Mouse (Mus musculus) limb, embryonic 13.5 days (tissue): Measurements from ENCODE around the gene Arap1. TPM values are rescaled to one million over a fixed set of nuclear protein-coding genes. Genes with fewer than 3 reads are reported as not detected.
A peak's percentile ranks its signal among the peaks of the same experiment; 100 is the strongest.

Source experiments
- ATAC-seq: fragments of 200-750 bp; cut with Nextera tagmentation; 2 replicates; pipeline ENCODE4 v1.8.0; 2017; ENCODE audit warnings: low read depth, moderate number of reproducible peaks, moderate TSS enrichment; ENCODE audit not compliant: low FRiP score
- H3K27ac ChIP-seq: fragments of 300-500 bp; sonication (generic); 2 replicates; pipeline ENCODE4 v1.5.1; 2015; ENCODE audit warnings: inconsistent platforms, mild to moderate bottlenecking, moderate library complexity
- H3K27me3 ChIP-seq: fragments of 300-500 bp; sonication (generic); 2 replicates; pipeline ENCODE4 v1.6.1; 2015; ENCODE audit warnings: mild to moderate bottlenecking, inconsistent platforms
- H3K36me3 ChIP-seq: fragments of 300-500 bp; sonication (generic); 2 replicates; pipeline ENCODE4 v1.6.1; 2015; ENCODE audit warnings: inconsistent platforms, mild to moderate bottlenecking, moderate library complexity
- H3K4me1 ChIP-seq: fragments of 300-500 bp; sonication (generic); 2 replicates; pipeline ENCODE4 v1.6.1; 2015; ENCODE audit warnings: inconsistent platforms
- H3K4me2 ChIP-seq: fragments of 300-500 bp; sonication (generic); replicated peaks from 2 replicates; pipeline ENCODE4 v1.6.1; 2015; ENCODE audit warnings: inconsistent platforms, mild to moderate bottlenecking, moderate library complexity
- H3K4me3 ChIP-seq: fragments of 300-500 bp; sonication (generic); 2 replicates; pipeline ENCODE4 v1.5.1; 2015; ENCODE audit warnings: moderate library complexity, mild to moderate bottlenecking, inconsistent platforms
- H3K9ac ChIP-seq: fragments of 300-500 bp; sonication (generic); 2 replicates; pipeline ENCODE4 v1.6.1; 2015; ENCODE audit warnings: mild to moderate bottlenecking, inconsistent platforms
- H3K9me3 ChIP-seq: fragments of 300-500 bp; sonication (generic); 2 replicates; pipeline ENCODE4 v1.6.1; 2016; ENCODE audit warnings: inconsistent platforms
- WGBS: fragments of 180-500 bp; shearing (Covaris S2); methylation state at CpG from one replicate; pipeline ENCODE4 v1.1.7; 2015; 5-methylcytosine and 5-hydroxymethylcytosine counted together
- polyA plus RNA-seq: library from polyadenylated mRNA; unstranded; fragments of >200 nt; fragmentation: Nextera tagmentation; extraction: Ambion mirVana; gene quantifications from 2 replicates; pipeline ENCODE4 v1.2.1, GENCODE M21; 2015

Arap1 gene
- polyA plus RNA-seq, result 41.5 and 45.6 TPM in 2 replicates

DNA sequence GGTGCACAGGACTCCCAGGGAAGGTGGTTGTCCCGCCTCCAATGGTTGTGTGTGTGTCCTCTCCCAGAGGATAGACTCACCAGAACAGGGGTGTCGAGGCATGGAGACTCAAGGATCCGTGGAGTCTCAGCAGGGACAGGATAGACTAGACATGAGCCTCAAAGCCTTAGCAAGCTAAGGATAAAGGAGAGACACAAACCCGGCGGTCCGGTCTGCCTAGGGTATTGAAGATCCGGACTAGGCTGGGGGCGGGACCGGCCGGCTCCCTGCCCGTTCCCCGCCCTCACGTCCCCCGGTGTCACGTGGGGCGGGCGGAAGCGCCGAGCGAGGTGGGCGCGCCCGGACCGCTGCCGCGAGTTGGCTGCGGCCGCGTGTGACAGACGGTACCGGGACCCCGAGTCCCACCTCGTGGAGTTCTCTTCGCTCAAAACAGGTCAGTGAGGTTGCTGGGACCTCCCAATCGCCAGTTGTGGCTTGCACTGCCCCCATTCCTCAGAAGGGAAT, at the start of gene Arap1:
Gene Arap1, plus strand, starts transcription at position 301 of the 504 bp plus-strand sequence.
- Histone ChIP-seq H3K4me3 (peak within 1 kb of the TSS; percentile 62), H3K4me1 (peaks cover 31% of the 10 kb centered on the region), H3K27me3 (peaks cover 13% of the 10 kb centered on the region), H3K9me3 (no peaks in the 10 kb centered on the region), H3K4me2 (peak within 1 kb of the TSS; percentile 94), H3K9ac (peak within 1 kb of the TSS; percentile 71), H3K27ac (no peak within 1 kb of the TSS), H3K36me3 (peaks cover 21% of the 10 kb centered on the region)
- ATAC-seq, result peak; percentile 88
- 1% methylated on average over 35 of the region's 35 CpGs for WGBS

DNA sequence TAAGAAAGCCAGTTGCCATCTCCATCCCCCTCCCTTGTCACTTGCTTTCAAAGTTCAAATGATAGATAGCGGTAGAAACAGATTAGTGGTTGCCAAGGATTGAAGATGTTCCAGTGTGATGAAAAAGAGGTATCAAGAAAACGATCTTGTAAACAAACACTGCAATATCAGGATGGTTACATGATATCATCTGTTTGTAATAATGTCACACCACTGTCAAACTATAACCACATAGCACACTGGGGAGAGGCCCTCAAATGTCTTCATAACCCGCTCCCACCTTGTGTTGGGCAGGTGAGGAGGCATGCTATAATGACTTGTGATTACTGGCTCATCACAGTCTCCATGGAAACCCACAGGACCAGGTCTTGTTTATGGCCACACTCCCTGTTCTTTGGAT, 49.5 kb upstream of the Arap1 start:
- Histone ChIP-seq H3K4me3 (no peak overlapping the region), H3K36me3 (no peaks in the 10 kb centered on the region; the same call in 1 of the 2 replicates), H3K27me3 (peaks cover 13% of the 10 kb centered on the region), H3K4me1 (peaks cover 38% of the 10 kb centered on the region), H3K9me3 (no peaks in the 10 kb centered on the region), H3K9ac (no peak overlapping the region), H3K4me2 (no peak overlapping the region), H3K27ac (no peak overlapping the region)
- WGBS, result 82% methylated on average over 3 of the region's 3 CpGs
- ATAC-seq, result no peak

DNA sequence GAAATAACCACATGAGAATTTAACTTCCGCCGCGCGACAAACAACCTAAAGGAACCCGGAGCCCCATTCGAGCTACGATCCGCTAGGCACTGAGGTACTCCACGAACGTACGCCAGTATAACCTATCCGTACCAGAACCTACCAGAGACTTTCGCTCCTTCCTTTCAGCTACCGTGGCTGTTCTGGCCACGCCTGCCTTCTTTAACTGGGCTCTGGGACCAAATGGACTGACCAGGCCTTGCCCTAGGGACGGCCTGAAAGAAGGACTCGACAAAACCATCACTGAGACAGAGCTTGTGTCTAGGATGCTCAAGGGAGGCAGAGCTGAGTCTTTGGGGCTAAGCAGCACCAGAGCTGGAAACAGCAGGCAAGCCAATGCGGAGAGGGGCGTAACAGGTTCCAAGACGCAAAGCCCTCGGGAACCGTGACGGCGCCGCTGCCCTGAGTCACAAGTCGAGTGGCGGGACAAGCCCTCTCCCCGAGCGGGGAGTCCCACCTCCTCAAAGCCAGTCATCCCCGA, 46.4 kb upstream of the Arap1 start:
- under 1% methylated on average over 30 of the region's 30 CpGs for WGBS
- Histone ChIP-seq H3K4me2 (peak overlapping the region; percentile 90), H3K9me3 (no peaks in the 10 kb centered on the region), H3K4me1 (peaks cover 34% of the 10 kb centered on the region), H3K4me3 (peak overlapping the region; percentile 69), H3K27me3 (peaks cover 13% of the 10 kb centered on the region), H3K36me3 (no peaks in the 10 kb centered on the region), H3K9ac (peak overlapping the region; percentile 79), H3K27ac (peak overlapping the region; percentile 44)
- ATAC-seq, result peak; percentile 37; the same call in 1 of the 2 replicates

DNA sequence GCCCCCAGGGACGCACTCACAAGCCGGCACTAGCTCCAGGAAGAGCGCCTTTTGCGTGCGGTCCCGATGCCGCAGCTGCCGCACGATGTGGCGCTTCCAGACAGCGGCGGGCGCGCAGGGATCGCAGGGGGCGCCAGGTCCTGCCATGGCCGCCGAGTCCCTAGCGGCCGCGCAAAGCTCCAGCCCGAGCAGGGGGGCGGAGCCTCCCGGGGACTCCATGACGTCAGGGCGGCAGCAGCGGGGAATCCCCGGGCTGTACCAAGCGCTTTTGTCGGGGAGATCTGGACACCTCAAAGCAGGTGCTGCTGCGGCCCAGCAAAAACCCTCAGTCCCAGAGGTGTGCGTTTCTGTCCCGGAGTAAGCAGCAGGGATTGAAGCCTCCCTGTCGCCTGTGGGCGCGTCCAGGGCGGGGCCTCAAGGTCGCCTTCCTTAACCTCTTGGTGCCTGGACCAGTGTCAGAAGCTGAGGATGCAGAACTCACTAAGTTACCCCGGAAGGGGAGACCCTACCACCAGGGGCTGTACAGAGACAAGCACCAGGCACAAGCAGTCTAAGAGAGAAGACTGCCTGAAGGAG, 45.9 kb upstream of the Arap1 start, which contains the start of gene Atg16l2:
Gene Atg16l2, minus strand, starts transcription at position 371 of the 576 bp plus-strand sequence.
- WGBS, result under 1% methylated on average over 38 of the region's 39 CpGs
- H3K9ac ChIP-seq, result peak within 1 kb of the TSS; percentile 79
- ATAC-seq, result peak; percentile 94
- H3K4me1 ChIP-seq, result peaks cover 30% of the 10 kb centered on the region
- no peaks in the 10 kb centered on the region for H3K9me3 ChIP-seq
- H3K4me3 ChIP-seq, result peak within 1 kb of the TSS; percentile 69
- peaks cover 12% of the 10 kb centered on the region for H3K27me3 ChIP-seq
- H3K27ac ChIP-seq, result peak within 1 kb of the TSS; percentile 44
- H3K36me3 ChIP-seq, result no peaks in the 10 kb centered on the region
- H3K4me2 ChIP-seq, result peak within 1 kb of the TSS; percentile 90

DNA sequence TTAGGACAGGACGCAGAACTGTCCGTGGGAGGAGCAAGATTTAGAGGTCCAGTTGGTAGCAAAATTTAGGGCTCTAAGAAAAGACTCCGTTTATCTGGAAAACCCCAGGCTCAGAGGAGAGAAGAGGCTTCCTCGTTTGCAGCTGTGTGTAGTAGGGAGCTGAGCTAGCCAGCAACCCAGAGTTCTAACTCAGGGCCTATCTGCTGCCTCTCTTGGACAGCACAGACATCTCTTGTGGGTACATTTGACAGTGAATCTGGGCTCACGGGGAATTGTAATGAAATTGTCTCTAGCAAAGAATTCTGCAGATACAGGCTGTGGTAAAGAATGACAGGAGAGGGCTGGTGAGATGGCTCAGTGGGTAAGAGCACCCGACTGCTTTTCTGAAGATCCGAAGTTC, 45.2 kb upstream of the Arap1 start:
- H3K4me1 ChIP-seq, result peaks cover 27% of the 10 kb centered on the region
- 0 out of 2 replicates have a peak overlapping the region, but pooled peaks have one; percentile 79 for H3K9ac ChIP-seq
- no peaks in the 10 kb centered on the region for H3K9me3 ChIP-seq
- H3K4me2 ChIP-seq, result peak overlapping the region; percentile 90
- peaks cover 9% of the 10 kb centered on the region for H3K27me3 ChIP-seq
- WGBS, result 24% methylated on average over 7 of the region's 7 CpGs
- peak overlapping the region; percentile 69 for H3K4me3 ChIP-seq
- no peak for ATAC-seq
- H3K36me3 ChIP-seq, result no peaks in the 10 kb centered on the region
- H3K27ac ChIP-seq, result peak overlapping the region; percentile 44; the same call in 1 of the 2 replicates

DNA sequence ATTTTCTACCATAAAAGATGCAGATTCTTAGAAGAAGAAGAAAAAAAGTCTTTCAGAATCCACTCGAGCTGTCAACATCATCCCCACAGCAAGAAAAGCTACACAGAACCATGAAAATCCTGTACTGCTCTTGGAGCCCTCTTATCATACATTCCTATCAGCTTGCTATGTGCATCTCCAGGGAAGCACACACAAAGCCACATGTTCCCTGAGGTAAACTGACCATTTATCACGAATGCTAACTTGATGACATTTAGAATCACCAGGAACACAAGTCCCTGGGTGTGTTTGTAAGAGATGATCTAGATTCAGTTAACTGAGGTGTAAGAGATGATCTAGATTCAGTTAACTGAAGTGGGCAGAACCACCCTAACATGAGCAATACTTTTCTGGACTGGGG, 41.0 kb upstream of the Arap1 start:
- Histone ChIP-seq H3K4me2 (no peak overlapping the region), H3K9ac (no peak overlapping the region), H3K4me1 (peaks cover 10% of the 10 kb centered on the region), H3K9me3 (no peaks in the 10 kb centered on the region), H3K27me3 (no peaks in the 10 kb centered on the region), H3K4me3 (no peak overlapping the region), H3K27ac (no peak overlapping the region), H3K36me3 (no peaks in the 10 kb centered on the region)
- ATAC-seq, result no peak
- 46% methylated on average over 2 of the region's 2 CpGs for WGBS

DNA sequence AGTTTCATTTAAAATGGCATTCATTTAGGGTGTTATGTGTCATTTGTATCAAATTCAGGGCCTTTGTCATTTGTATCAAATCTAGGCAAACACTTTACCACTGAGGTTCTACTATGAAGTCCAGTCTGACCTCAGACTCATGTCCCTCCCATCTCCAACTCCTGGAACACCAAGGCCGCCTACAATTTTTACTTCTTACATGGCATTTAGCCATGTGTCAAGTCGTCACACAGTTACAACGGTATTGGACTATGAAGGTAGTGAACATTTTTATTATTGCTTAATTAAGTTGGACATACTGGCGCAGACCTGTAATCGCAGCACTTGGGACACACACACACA, 37.9 kb upstream of the Arap1 start:
- Histone ChIP-seq H3K4me3 (peak overlapping the region; percentile 68), H3K4me1 (0 out of 2 replicates have a peak, but pooled peaks cover 3% of the 10 kb centered on the region), H3K4me2 (peak overlapping the region; percentile 61), H3K9ac (peak overlapping the region; percentile 74), H3K27me3 (no peaks in the 10 kb centered on the region), H3K36me3 (no peaks in the 10 kb centered on the region), H3K9me3 (no peaks in the 10 kb centered on the region), H3K27ac (peak overlapping the region; percentile 95; the same call in 1 of the 2 replicates)
- 30% methylated on average over 5 of the region's 5 CpGs for WGBS
- ATAC-seq, result peak; percentile 34; the same call in 1 of the 2 replicates

DNA sequence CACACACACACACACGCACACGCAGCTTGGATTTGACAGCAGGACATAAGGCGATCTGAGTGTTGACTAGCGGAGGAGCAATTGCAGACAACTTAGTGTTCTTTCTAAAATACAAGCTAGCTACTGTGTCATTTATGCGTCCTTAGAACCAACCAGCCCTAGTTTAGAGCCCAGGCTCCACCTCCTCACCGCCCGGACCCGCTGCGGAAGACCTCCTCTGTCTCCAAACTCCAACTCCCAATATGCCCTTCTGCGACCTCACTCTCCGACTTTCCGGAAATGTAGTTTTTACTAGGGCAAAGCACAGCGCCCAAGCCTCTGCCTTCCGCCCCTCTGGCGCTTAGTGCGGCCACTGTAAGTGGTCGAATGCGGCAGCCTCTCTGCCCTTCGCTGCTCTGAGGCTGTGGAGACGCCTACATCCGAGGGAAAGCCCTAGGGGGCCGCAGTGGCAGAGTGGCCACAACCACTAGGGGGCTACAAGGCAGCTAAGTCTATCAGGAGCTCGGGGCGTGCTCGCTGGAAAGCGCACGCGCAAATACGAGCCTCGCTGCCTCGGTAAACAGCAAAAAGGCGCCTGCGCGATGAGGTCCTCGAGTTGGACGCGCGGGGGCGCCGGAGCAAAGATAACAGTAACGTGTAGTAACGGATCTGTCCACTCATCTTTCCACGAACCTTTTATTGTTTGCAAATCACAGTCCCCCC, 37.4 kb upstream of the Arap1 start:
- H3K9ac ChIP-seq, result peak overlapping the region; percentile 74
- peak overlapping the region; percentile 95 for H3K27ac ChIP-seq
- H3K27me3 ChIP-seq, result no peaks in the 10 kb centered on the region
- H3K36me3 ChIP-seq, result no peaks in the 10 kb centered on the region
- peak overlapping the region; percentile 61 for H3K4me2 ChIP-seq
- 0 out of 2 replicates have a peak, but pooled peaks cover 3% of the 10 kb centered on the region for H3K4me1 ChIP-seq
- no peaks in the 10 kb centered on the region for H3K9me3 ChIP-seq
- H3K4me3 ChIP-seq, result peak overlapping the region; percentile 68
- peak; percentile 93 for ATAC-seq
- 1% methylated on average over 43 of the region's 43 CpGs for WGBS

DNA sequence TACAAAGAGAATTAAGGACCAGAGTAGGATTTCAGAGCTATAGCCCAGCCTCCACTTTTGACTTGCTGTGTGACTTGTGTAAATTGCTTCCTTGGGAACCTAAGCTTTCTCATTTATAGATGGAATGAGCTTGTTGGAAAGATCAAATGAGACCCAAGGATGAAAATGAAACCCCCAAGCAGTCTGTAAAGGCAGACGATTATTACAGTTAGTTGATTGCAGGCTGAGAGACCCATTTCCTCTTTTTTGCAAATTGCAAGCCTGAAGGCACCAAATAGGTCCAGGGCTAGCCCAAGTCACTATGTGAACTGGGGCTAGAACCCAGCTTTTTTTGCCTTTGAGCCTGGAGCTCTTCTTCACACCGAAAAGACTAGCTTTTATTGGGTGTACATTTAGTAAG, 36.8 kb upstream of the Arap1 start:
- peak overlapping the region; percentile 68 for H3K4me3 ChIP-seq
- no peaks in the 10 kb centered on the region for H3K27me3 ChIP-seq
- no peaks in the 10 kb centered on the region for H3K9me3 ChIP-seq
- ATAC-seq, result no peak
- H3K36me3 ChIP-seq, result no peaks in the 10 kb centered on the region
- WGBS, result 38% methylated on average over 2 of the region's 2 CpGs
- peak overlapping the region; percentile 61 for H3K4me2 ChIP-seq
- 0 out of 2 replicates have a peak overlapping the region, but pooled peaks have one; percentile 44 for H3K27ac ChIP-seq
- H3K4me1 ChIP-seq, result 0 out of 2 replicates have a peak, but pooled peaks cover 3% of the 10 kb centered on the region
- peak overlapping the region; percentile 1; the same call in 1 of the 2 replicates for H3K9ac ChIP-seq

DNA sequence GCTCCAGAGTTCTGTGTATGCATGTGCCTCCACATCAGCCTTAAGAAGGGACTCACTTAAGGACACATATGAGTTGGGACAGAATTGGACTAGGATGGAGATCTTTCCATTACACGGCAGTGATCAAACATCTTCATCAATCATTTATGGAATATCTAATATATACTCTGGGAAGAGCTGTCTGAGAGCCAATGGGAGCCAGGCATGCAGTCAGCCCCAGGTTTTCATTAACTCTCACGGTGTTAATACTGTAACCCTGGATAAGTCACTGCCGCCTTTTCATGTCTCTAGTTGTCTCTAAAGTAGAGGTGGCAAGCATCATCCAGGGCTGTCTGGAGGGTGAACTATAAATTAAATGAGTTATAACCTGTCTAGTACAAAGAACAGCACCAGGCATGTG, 34.8 kb upstream of the Arap1 start:
- no peak for ATAC-seq
- Histone ChIP-seq H3K9ac (no peak overlapping the region), H3K4me3 (no peak overlapping the region), H3K4me2 (no peak overlapping the region), H3K27me3 (no peaks in the 10 kb centered on the region), H3K36me3 (no peaks in the 10 kb centered on the region), H3K27ac (no peak overlapping the region), H3K9me3 (no peaks in the 10 kb centered on the region), H3K4me1 (0 out of 2 replicates have a peak, but pooled peaks cover 3% of the 10 kb centered on the region)
- WGBS, result 66% methylated on average over 3 of the region's 3 CpGs

DNA sequence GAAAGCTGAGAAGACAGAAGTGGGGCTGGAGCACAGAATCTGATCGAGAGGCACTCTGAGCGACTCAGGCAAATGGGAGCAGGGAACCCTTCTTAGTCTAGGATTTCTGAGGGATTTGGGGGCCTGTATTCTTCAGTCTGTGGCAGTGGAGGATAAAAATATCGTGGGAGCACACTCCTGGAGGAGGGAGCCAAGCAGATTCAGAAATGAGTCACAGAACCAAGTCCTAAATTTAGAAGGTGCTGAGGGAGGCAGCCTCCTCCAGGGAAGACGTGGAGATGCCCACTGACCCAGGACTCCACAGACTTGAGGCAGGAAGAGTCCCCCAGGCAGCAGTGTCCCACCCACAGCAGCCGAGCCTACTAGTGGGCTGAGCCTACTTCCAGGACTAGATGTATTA, 33.5 kb upstream of the Arap1 start:
- Histone ChIP-seq H3K4me1 (0 out of 2 replicates have a peak, but pooled peaks cover 3% of the 10 kb centered on the region), H3K36me3 (no peaks in the 10 kb centered on the region), H3K4me3 (no peak overlapping the region), H3K9ac (no peak overlapping the region), H3K27ac (no peak overlapping the region), H3K27me3 (peaks cover 7% of the 10 kb centered on the region; the same call in 1 of the 2 replicates), H3K9me3 (no peaks in the 10 kb centered on the region), H3K4me2 (no peak overlapping the region)
- no peak for ATAC-seq
- 71% methylated on average over 5 of the region's 5 CpGs for WGBS

DNA sequence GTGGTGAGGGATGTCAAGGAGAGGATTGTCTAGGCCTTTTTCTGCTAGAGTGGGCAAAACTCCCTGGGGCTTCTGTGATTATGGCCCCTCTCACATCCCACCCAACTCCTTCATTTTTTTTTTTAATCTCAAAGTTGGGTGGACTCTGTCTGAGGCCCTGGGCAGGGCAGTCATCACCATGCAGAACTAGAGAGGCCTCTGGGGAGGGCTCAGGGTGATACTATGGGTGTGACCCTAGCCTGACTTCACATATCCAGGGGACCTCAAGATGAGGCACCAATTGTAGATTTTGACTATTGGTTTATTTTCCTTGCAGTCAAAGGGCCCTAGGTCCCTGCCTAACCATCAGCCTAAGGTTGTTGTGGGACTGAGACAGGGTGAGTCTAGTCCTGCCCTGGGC, 32.2 kb upstream of the Arap1 start:
- Histone ChIP-seq H3K9ac (no peak overlapping the region), H3K36me3 (no peaks in the 10 kb centered on the region), H3K9me3 (no peaks in the 10 kb centered on the region), H3K27me3 (peaks cover 17% of the 10 kb centered on the region; the same call in 1 of the 2 replicates), H3K4me3 (no peak overlapping the region), H3K4me1 (peaks cover 10% of the 10 kb centered on the region), H3K27ac (no peak overlapping the region), H3K4me2 (no peak overlapping the region)
- no peak for ATAC-seq
